Mouse (Mus musculus): ENCODE measurements around the gene Calhm3. TPM values are rescaled to one million over a fixed set of nuclear protein-coding genes. Genes with fewer than 3 reads are reported as not detected.

Calhm3 gene
- polyA plus RNA-seq, 1 experiment from 2014 or later = not detected

GRCm38 (mm10) chr19:47179272-47179809 lies 21.8 kb upstream of the Calhm3 start:
- H3K27me3 ChIP-seq (ENCODE audit: poor library complexity, severe bottlenecking) = peaks cover 74% of the 10 kb centered on the region
- no peaks in the 10 kb centered on the region for H3K36me3 ChIP-seq (replicated peaks)
- peaks cover 10% of the 10 kb centered on the region for H3K9me3 ChIP-seq
- WGBS = under 1% methylated on average over 39 of the region's 42 CpGs
- H3K4me3 ChIP-seq = peak overlapping the region; percentile 80
- peaks cover 28% of the 10 kb centered on the region for H3K4me1 ChIP-seq
- peak; percentile 27 for DNase-seq (ENCODE audit: extremely low spot score, low spot score)
- peak overlapping the region; percentile 74 for H3K27ac ChIP-seq

GRCm38 (mm10) chr19:47178431-47179271 lies 21.1 kb upstream of the Calhm3 start, which contains the start of gene Neurl1a:
Neurl1a (plus strand) TSS chr19:47178820.
- H3K27ac ChIP-seq = peak within 1 kb of the TSS; percentile 74
- H3K4me3 ChIP-seq = peak within 1 kb of the TSS; percentile 80
- H3K27me3 ChIP-seq (ENCODE audit: poor library complexity, severe bottlenecking) = peaks cover 74% of the 10 kb centered on the region
- peaks cover 21% of the 10 kb centered on the region for H3K4me1 ChIP-seq
- under 1% methylated on average over 98 of the region's 98 CpGs for WGBS
- peak; percentile 65 for DNase-seq (ENCODE audit: extremely low spot score, low spot score)
- H3K36me3 ChIP-seq (replicated peaks) = no peaks in the 10 kb centered on the region
- peaks cover 10% of the 10 kb centered on the region for H3K9me3 ChIP-seq

GRCm38 (mm10) chr19:47178001-47178400 lies 20.4 kb upstream of the Calhm3 start:
- H3K9me3 ChIP-seq = peaks cover 10% of the 10 kb centered on the region
- peaks cover 18% of the 10 kb centered on the region for H3K4me1 ChIP-seq
- H3K4me3 ChIP-seq = peak overlapping the region; percentile 80
- DNase-seq (ENCODE audit: extremely low spot score, low spot score) = peak; percentile 24
- 19% methylated on average over 10 of the region's 10 CpGs for WGBS
- H3K27ac ChIP-seq = no peak overlapping the region
- H3K27me3 ChIP-seq (ENCODE audit: poor library complexity, severe bottlenecking) = peaks cover 74% of the 10 kb centered on the region
- H3K36me3 ChIP-seq (replicated peaks) = no peaks in the 10 kb centered on the region

GRCm38 (mm10) chr19:47176916-47177505 lies 19.4 kb upstream of the Calhm3 start:
- H3K27me3 ChIP-seq (ENCODE audit: poor library complexity, severe bottlenecking) = peaks cover 71% of the 10 kb centered on the region
- H3K4me3 ChIP-seq = no peak overlapping the region
- peaks cover 18% of the 10 kb centered on the region for H3K4me1 ChIP-seq
- H3K9me3 ChIP-seq = peaks cover 7% of the 10 kb centered on the region
- 79% methylated on average over 2 of the region's 2 CpGs for WGBS
- no peak overlapping the region for H3K27ac ChIP-seq
- H3K36me3 ChIP-seq (replicated peaks) = no peaks in the 10 kb centered on the region
- DNase-seq (ENCODE audit: extremely low spot score, low spot score) = no peak

GRCm38 (mm10) chr19:47175472-47175871 lies 17.9 kb upstream of the Calhm3 start:
- Histone ChIP-seq H3K4me3 (no peak overlapping the region), H3K4me1 (peaks cover 18% of the 10 kb centered on the region), H3K27me3 (ENCODE audit: poor library complexity, severe bottlenecking) (peaks cover 56% of the 10 kb centered on the region), H3K9me3 (peaks cover 2% of the 10 kb centered on the region; the same call in 1 of the 2 replicates), H3K27ac (no peak overlapping the region), H3K36me3 (replicated peaks) (no peaks in the 10 kb centered on the region)
- 79% methylated on average over 2 of the region's 2 CpGs for WGBS
- DNase-seq (ENCODE audit: extremely low spot score, low spot score) = no peak

- Histone ChIP-seq H3K36me3 (replicated peaks) (no peaks in the 10 kb centered on the region), H3K27ac (no peak overlapping the region), H3K4me3 (no peak overlapping the region), H3K27me3 (ENCODE audit: poor library complexity, severe bottlenecking) (peaks cover 47% of the 10 kb centered on the region), H3K9me3 (peaks cover 3% of the 10 kb centered on the region; the same call in 1 of the 2 replicates), H3K4me1 (peaks cover 14% of the 10 kb centered on the region)
- WGBS = 60% methylated on average over 3 of the region's 3 CpGs
- DNase-seq (ENCODE audit: extremely low spot score, low spot score) = no peak
Observed at GRCm38 (mm10) chr19:47174515-47174914, 17.0 kb upstream of the Calhm3 start.

- no peak overlapping the region for H3K27ac ChIP-seq
- DNase-seq (ENCODE audit: extremely low spot score, low spot score) = peak; percentile 83
- peaks cover 12% of the 10 kb centered on the region; the same call in 1 of the 2 replicates for H3K27me3 ChIP-seq (ENCODE audit: poor library complexity, severe bottlenecking)
- H3K4me3 ChIP-seq = peak overlapping the region; percentile 13
- peaks cover 18% of the 10 kb centered on the region for H3K4me1 ChIP-seq
- H3K36me3 ChIP-seq (replicated peaks) = no peaks in the 10 kb centered on the region
- peaks cover 3% of the 10 kb centered on the region; the same call in 1 of the 2 replicates for H3K9me3 ChIP-seq
- 28% methylated on average over 11 of the region's 11 CpGs for WGBS
Observed at GRCm38 (mm10) chr19:47168793-47169412, 11.3 kb upstream of the Calhm3 start.

GRCm38 (mm10) chr19:47168223-47168622 lies 10.7 kb upstream of the Calhm3 start:
- H3K9me3 ChIP-seq = peaks cover 3% of the 10 kb centered on the region; the same call in 1 of the 2 replicates
- 8% methylated on average over 13 of the region's 13 CpGs for WGBS
- peak; percentile 38 for DNase-seq (ENCODE audit: extremely low spot score, low spot score)
- no peak overlapping the region for H3K27ac ChIP-seq
- H3K4me3 ChIP-seq = peak overlapping the region; percentile 13
- H3K36me3 ChIP-seq (replicated peaks) = no peaks in the 10 kb centered on the region
- peaks cover 18% of the 10 kb centered on the region for H3K4me1 ChIP-seq
- H3K27me3 ChIP-seq (ENCODE audit: poor library complexity, severe bottlenecking) = peaks cover 12% of the 10 kb centered on the region; the same call in 1 of the 2 replicates

- DNase-seq (ENCODE audit: extremely low spot score, low spot score) = no peak
- 56% methylated on average over 7 of the region's 7 CpGs for WGBS
- H3K36me3 ChIP-seq (replicated peaks) = no peaks in the 10 kb centered on the region
- peaks cover 18% of the 10 kb centered on the region for H3K4me1 ChIP-seq
- H3K27me3 ChIP-seq (ENCODE audit: poor library complexity, severe bottlenecking) = peaks cover 12% of the 10 kb centered on the region; the same call in 1 of the 2 replicates
- H3K9me3 ChIP-seq = peaks cover 3% of the 10 kb centered on the region; the same call in 1 of the 2 replicates
- H3K4me3 ChIP-seq = no peak overlapping the region
- no peak overlapping the region for H3K27ac ChIP-seq
Observed at GRCm38 (mm10) chr19:47167617-47168214, 10.2 kb upstream of the Calhm3 start.

- H3K27ac ChIP-seq = 0 out of 2 replicates have a peak overlapping the region, but pooled peaks have one; percentile 41
- 13% methylated on average over 3 of the region's 3 CpGs for WGBS
- H3K36me3 ChIP-seq (replicated peaks) = no peaks in the 10 kb centered on the region
- H3K9me3 ChIP-seq = peaks cover 3% of the 10 kb centered on the region; the same call in 1 of the 2 replicates
- peaks cover 18% of the 10 kb centered on the region for H3K4me1 ChIP-seq
- H3K27me3 ChIP-seq (ENCODE audit: poor library complexity, severe bottlenecking) = peaks cover 12% of the 10 kb centered on the region; the same call in 1 of the 2 replicates
- no peak overlapping the region for H3K4me3 ChIP-seq
- peak; percentile 24 for DNase-seq (ENCODE audit: extremely low spot score, low spot score)
Observed at GRCm38 (mm10) chr19:47166758-47167157, 9.2 kb upstream of the Calhm3 start.

GRCm38 (mm10) chr19:47163176-47163744 lies 5.7 kb upstream of the Calhm3 start:
- 92% methylated on average over 6 of the region's 6 CpGs for WGBS
- DNase-seq (ENCODE audit: extremely low spot score, low spot score) = no peak
- Histone ChIP-seq H3K4me1 (peaks cover 12% of the 10 kb centered on the region), H3K9me3 (no peaks in the 10 kb centered on the region), H3K27ac (no peak overlapping the region), H3K27me3 (ENCODE audit: poor library complexity, severe bottlenecking) (peaks cover 5% of the 10 kb centered on the region; the same call in 1 of the 2 replicates), H3K4me3 (no peak overlapping the region), H3K36me3 (replicated peaks) (no peaks in the 10 kb centered on the region)

GRCm38 (mm10) chr19:47161669-47162068 lies 4.1 kb upstream of the Calhm3 start:
- peaks cover 6% of the 10 kb centered on the region for H3K4me1 ChIP-seq
- no peak overlapping the region for H3K4me3 ChIP-seq
- H3K27me3 ChIP-seq (ENCODE audit: poor library complexity, severe bottlenecking) = no peaks in the 10 kb centered on the region
- WGBS = 67% methylated on average over 4 of the region's 4 CpGs
- H3K27ac ChIP-seq = no peak overlapping the region
- DNase-seq (ENCODE audit: extremely low spot score, low spot score) = no peak
- no peaks in the 10 kb centered on the region for H3K9me3 ChIP-seq
- H3K36me3 ChIP-seq (replicated peaks) = no peaks in the 10 kb centered on the region
